Mouse (Mus musculus) heart, embryonic 13.5 days (tissue): ENCODE measurements at regions not wholly inside any gene's neighbourhood (a gene's known extent, or its start where the extent isn't known, plus 50 kb on each side); places are given as distances from the start of the nearest gene placed in this dataset. TPM values are rescaled to one million over a fixed set of nuclear protein-coding genes. Genes with fewer than 3 reads are reported as not detected.

Experiments used
- ATAC-seq: fragments of 200-750 bp; cut with Nextera tagmentation; 2 replicates; pipeline ENCODE4 v1.8.0; 2017; ENCODE audit warnings: moderate TSS enrichment; ENCODE audit not compliant: insufficient number of reproducible peaks, low FRiP score, low TSS enrichment; ENCODE audit errors: extremely low read depth
- H3K27ac ChIP-seq: fragments of 300-500 bp; sonication (generic); replicated peaks from 2 replicates; pipeline ENCODE4 v1.5.1; 2015; ENCODE audit warnings: moderate library complexity, mild to moderate bottlenecking, inconsistent platforms
- H3K27me3 ChIP-seq: fragments of 300-500 bp; sonication (generic); replicated peaks from 2 replicates; pipeline ENCODE4 v1.6.1; 2015; ENCODE audit warnings: mild to moderate bottlenecking, inconsistent platforms
- H3K36me3 ChIP-seq: fragments of 300-500 bp; sonication (generic); 2 replicates; pipeline ENCODE4 v1.6.1; 2015; ENCODE audit warnings: mild to moderate bottlenecking, inconsistent platforms
- H3K4me1 ChIP-seq: fragments of 300-500 bp; sonication (generic); 2 replicates; pipeline ENCODE4 v1.6.1; 2015; ENCODE audit warnings: inconsistent platforms
- H3K4me2 ChIP-seq: fragments of 300-500 bp; sonication (generic); 2 replicates; pipeline ENCODE4 v1.6.1; 2015; ENCODE audit warnings: inconsistent platforms, mild to moderate bottlenecking, moderate library complexity
- H3K4me3 ChIP-seq: fragments of 300-500 bp; sonication (generic); 2 replicates; pipeline ENCODE4 v1.5.1; 2015; ENCODE audit warnings: moderate library complexity, mild to moderate bottlenecking, inconsistent platforms
- H3K9ac ChIP-seq: fragments of 300-500 bp; sonication (generic); 2 replicates; pipeline ENCODE4 v1.6.1; 2015; ENCODE audit warnings: inconsistent platforms, mild to moderate bottlenecking, moderate library complexity
- H3K9me3 ChIP-seq: fragments of 300-500 bp; sonication (generic); 2 replicates; pipeline ENCODE4 v1.6.1; 2016; ENCODE audit warnings: inconsistent platforms
- WGBS: fragments of 180-500 bp; shearing (Covaris S2); methylation state at CpG from one replicate; pipeline ENCODE4 v1.1.7; 2015; ENCODE audit warnings: mixed read lengths; 5-methylcytosine and 5-hydroxymethylcytosine counted together
- microRNA-seq: library from miRNA; unstranded; fragments of <30 nt; microRNA quantifications from one replicate; pipeline ENCODE4, GENCODE M21; 2016

DNA sequence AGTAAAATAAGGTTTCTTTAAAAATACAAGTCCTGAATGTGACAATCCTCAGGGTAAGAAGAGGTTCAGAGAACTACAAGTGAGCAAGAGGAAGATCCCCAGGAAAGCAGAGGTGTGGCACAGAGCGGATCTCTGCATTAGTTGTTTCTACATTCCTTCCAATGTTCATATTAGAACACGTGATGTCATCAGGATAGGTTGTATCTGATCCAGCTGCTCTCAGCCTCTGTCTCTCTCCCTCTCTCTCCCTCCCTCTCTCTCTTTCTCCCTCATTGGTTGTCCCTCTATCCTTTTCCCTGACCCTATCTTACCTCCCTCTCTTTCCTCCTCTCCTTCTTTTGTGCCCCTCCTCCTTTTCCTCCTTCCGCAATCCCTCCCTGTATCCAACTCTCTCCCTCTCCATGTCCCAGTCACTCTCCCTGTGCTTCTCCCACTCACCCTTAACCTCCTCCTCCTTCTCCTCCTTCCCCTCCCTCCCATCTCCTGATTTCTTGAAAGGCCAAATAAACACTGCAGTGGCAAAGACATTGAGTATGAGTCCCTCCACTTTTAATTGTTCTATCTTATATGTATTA lies 243.5 kb downstream of the Atp6ap1l start:
- H3K9me3 ChIP-seq, result 0 out of 2 replicates have a peak, but pooled peaks cover 7% of the 10 kb centered on the region
- H3K27me3 ChIP-seq, result no peaks in the 10 kb centered on the region
- no peaks in the 10 kb centered on the region for H3K36me3 ChIP-seq
- no peak overlapping the region for H3K9ac ChIP-seq
- WGBS, result 66% methylated on average over 3 of the region's 3 CpGs
- H3K4me1 ChIP-seq, result no peaks in the 10 kb centered on the region
- H3K4me3 ChIP-seq, result no peak overlapping the region
- no peak for ATAC-seq
- H3K27ac ChIP-seq, result no peak overlapping the region
- no peak overlapping the region for H3K4me2 ChIP-seq

DNA sequence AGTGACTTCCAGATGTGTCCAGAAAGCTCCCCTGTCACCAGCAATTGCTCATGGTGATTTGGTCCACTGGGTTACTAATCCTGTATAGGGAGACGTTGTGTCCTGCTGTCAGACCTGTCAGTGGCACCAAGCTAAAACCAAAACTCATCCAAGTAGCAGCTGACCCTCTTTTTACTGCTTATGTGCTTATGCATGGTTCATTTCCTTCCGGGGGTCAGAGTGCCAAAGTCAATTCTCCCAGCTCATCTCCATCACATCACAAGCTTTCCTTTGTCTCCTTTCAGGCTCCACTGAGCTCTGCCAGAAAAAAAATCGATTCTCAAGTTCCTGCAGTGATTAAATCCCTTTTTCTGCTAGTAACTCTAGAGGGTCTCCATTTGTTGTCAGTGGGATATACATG lies 244.2 kb downstream of the Atp6ap1l start:
- Histone ChIP-seq H3K4me2 (no peak overlapping the region), H3K27ac (no peak overlapping the region), H3K4me1 (no peaks in the 10 kb centered on the region), H3K9me3 (0 out of 2 replicates have a peak, but pooled peaks cover 7% of the 10 kb centered on the region), H3K27me3 (no peaks in the 10 kb centered on the region), H3K4me3 (no peak overlapping the region), H3K9ac (no peak overlapping the region), H3K36me3 (no peaks in the 10 kb centered on the region)
- no peak for ATAC-seq
- WGBS, result 33% methylated on average over 3 of the region's 3 CpGs

DNA sequence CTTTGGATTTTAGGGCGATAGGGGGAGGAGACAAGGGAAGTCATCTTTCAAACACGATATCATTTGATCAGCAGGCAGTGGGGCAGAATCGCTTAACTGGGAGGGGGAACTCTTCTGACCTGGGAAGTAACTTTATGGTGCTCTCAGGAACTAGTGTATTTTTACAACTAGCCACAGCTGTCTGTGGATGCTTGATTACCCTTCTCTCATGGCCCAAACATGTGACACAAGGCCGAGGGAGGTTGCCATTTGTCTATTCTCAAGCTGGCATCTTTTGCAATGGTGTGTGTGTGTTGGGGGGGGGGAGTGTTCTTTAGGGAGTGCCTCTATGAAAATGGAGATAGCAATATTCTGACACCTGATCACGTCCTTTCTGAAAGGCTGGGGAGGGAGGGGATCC lies 246.1 kb downstream of the Atp6ap1l start:
- H3K27me3 ChIP-seq, result no peaks in the 10 kb centered on the region
- no peak overlapping the region for H3K4me2 ChIP-seq
- H3K4me1 ChIP-seq, result no peaks in the 10 kb centered on the region
- H3K36me3 ChIP-seq, result no peaks in the 10 kb centered on the region
- no peak overlapping the region for H3K27ac ChIP-seq
- ATAC-seq, result no peak
- H3K9me3 ChIP-seq, result 0 out of 2 replicates have a peak, but pooled peaks cover 7% of the 10 kb centered on the region
- H3K9ac ChIP-seq, result no peak overlapping the region
- 76% methylated on average over 5 of the region's 5 CpGs for WGBS
- no peak overlapping the region for H3K4me3 ChIP-seq

DNA sequence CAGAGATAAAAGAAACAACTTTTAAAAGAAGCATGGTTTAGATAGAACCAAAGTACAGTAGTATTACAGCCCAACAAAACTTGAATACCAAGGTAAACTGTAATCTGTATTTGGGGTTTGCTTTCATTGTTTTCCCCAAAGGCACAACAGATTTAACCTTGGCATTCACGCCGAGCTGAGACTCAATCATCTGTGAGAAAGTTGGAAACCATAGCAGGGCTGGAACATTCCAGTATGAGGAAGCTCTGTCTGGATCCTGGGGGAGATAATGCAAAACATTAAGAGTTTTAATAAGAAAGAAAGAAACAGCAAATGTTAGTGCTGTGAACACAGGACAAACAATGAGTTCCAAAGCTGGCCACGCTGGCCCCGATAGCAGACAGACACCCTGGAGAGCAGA lies 258.8 kb downstream of the Atp6ap1l start:
- H3K9ac ChIP-seq, result no peak overlapping the region
- no peaks in the 10 kb centered on the region for H3K36me3 ChIP-seq
- ATAC-seq, result no peak
- H3K27me3 ChIP-seq, result no peaks in the 10 kb centered on the region
- no peak overlapping the region for H3K4me3 ChIP-seq
- no peak overlapping the region for H3K4me2 ChIP-seq
- H3K9me3 ChIP-seq, result peaks cover 5% of the 10 kb centered on the region; the same call in 1 of the 2 replicates
- 59% methylated on average over 4 of the region's 4 CpGs for WGBS
- H3K4me1 ChIP-seq, result peaks cover 12% of the 10 kb centered on the region
- no peak overlapping the region for H3K27ac ChIP-seq

DNA sequence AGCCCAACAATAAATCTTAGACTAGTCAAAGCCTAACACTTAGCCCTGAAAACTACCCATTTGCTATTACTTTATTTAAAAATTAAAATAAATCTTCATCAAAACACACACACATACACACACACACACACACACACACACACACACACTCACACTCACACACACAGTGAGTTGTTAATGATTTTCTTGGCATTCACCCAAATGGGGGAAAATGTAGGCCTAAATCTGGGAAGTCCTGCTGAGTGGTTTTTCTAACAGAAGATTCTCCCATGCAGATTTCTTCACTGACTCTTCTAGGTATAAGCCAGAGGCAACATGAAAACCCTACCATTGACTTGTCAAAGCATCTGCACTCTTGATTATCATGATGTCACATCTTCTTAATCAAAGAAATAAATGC lies 260.9 kb downstream of the Atp6ap1l start:
- ATAC-seq, result no peak
- H3K9me3 ChIP-seq, result peaks cover 5% of the 10 kb centered on the region; the same call in 1 of the 2 replicates
- no peaks in the 10 kb centered on the region for H3K27me3 ChIP-seq
- H3K4me1 ChIP-seq, result peaks cover 12% of the 10 kb centered on the region
- no peak overlapping the region for H3K4me3 ChIP-seq
- H3K27ac ChIP-seq, result no peak overlapping the region
- H3K36me3 ChIP-seq, result no peaks in the 10 kb centered on the region
- no peak overlapping the region for H3K9ac ChIP-seq
- no peak overlapping the region for H3K4me2 ChIP-seq

DNA sequence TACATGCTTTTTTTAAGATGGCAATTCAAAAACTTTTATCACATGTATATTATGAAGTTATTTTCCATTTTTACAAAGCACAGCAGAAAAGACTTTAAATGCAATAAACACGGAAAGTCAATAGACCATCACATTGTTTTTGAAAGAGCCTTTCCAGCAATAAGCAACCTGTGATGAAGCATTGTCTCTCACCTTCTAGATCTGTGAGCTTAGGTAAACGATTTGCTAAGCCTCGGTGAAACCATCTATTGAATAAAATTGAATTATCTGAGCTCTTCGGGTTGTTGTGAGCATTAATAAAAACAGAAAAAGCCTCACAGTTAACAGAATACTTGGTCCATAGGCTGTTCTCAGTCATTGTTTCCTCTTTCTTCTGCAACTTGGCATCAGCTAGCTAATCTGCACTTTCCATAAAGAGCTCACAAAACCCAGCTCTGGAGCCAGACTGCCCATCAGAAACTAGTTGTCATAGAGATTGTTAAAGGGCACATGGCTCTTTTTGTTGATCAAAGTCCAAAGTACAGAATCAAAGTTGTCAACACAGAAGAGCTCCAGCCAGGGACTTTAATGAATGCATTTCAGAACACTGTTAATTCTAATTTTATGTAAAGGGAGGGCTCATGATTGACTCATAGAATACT lies 261.5 kb downstream of the Atp6ap1l start:
- no peak for ATAC-seq
- WGBS, result 71% methylated on average over 4 of the region's 4 CpGs
- no peaks in the 10 kb centered on the region for H3K27me3 ChIP-seq
- peaks cover 12% of the 10 kb centered on the region for H3K4me1 ChIP-seq
- H3K36me3 ChIP-seq, result no peaks in the 10 kb centered on the region
- no peak overlapping the region for H3K4me3 ChIP-seq
- H3K27ac ChIP-seq, result no peak overlapping the region
- H3K9me3 ChIP-seq, result 0 out of 2 replicates have a peak, but pooled peaks cover under 1% of the 10 kb centered on the region
- H3K9ac ChIP-seq, result no peak overlapping the region
- no peak overlapping the region for H3K4me2 ChIP-seq

DNA sequence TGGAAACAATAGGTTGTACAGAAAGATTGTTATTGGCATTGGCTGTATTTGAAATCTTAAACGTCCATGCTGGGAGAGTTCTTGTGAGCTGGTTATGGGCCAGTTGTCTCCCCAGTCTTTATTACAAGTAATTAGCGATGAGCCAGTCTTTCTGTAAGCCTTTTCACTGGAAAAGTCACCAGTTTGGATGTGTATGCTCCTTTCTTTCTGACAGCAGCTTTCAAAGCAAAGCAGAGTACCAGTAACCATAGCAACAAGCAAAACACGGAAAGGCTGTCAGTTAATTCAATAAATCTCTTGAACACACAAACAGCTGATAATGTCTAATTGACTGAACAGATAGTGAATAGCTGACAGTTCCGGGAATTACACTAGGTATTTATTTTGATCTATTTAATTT lies 262.0 kb downstream of the Atp6ap1l start:
- Histone ChIP-seq H3K27me3 (no peaks in the 10 kb centered on the region), H3K4me1 (peaks cover 12% of the 10 kb centered on the region), H3K27ac (peak overlapping the region; percentile 13; the same call in 1 of the 2 replicates), H3K4me3 (no peak overlapping the region), H3K36me3 (no peaks in the 10 kb centered on the region), H3K9ac (no peak overlapping the region), H3K9me3 (no peaks in the 10 kb centered on the region), H3K4me2 (no peak overlapping the region)
- 51% methylated on average over 4 of the region's 4 CpGs for WGBS
- ATAC-seq, result no peak

DNA sequence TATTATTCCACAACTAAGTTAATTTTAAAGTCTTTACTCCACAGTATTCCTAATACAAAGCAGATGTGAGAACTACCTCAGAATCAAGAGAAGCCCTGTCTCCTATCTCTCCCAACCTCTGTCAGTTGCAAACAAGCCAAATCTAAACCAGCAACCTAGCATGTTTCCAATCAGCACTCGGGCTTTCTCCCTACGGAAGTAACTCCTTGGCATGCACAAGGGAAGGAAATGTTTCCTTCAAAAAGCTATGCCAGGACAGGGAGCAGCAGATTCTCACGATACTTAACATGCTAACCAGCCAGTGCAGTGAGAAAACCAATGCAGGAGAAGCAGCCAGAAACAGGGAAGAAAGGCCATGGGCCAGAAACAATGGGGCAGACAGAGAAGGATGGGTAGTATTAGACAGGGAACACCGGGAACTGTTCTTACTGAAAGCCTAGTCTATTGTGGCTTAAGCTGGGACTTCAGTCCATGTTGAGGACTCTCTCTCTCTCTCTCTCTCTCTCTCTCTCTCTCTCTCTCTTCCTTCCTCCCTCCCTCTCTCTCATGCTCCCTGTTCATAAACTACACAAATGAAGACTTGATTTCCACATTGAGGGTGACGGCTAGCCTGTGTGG lies 262.8 kb downstream of the Atp6ap1l start:
- no peak overlapping the region for H3K9ac ChIP-seq
- 64% methylated on average over 5 of the region's 5 CpGs for WGBS
- H3K9me3 ChIP-seq, result no peaks in the 10 kb centered on the region
- no peaks in the 10 kb centered on the region for H3K27me3 ChIP-seq
- H3K36me3 ChIP-seq, result no peaks in the 10 kb centered on the region
- H3K4me1 ChIP-seq, result peaks cover 12% of the 10 kb centered on the region
- H3K4me2 ChIP-seq, result no peak overlapping the region
- H3K4me3 ChIP-seq, result no peak overlapping the region
- ATAC-seq, result no peak
- H3K27ac ChIP-seq, result peak overlapping the region; percentile 13; the same call in 1 of the 2 replicates

Small RNA genes lying in the stretch of these regions (microRNA-seq; reads per million reads assigned to microRNA genes)
- gene Gm44338, result not detected
